Mouse (Mus musculus) small intestine, adult 2 months (tissue): ENCODE measurements around the gene Zfp710. TPM values are rescaled to one million over a fixed set of nuclear protein-coding genes. Genes with fewer than 3 reads are reported as not detected.

Experiments
- H3K27ac ChIP-seq: fragments of 200-500 bp; 2 replicates; pipeline ENCODE4 v1.5.1; 2012; ENCODE audit warnings: low read depth, low read length, control low read depth, inconsistent platforms; ENCODE audit not compliant: insufficient read depth
- H3K27me3 ChIP-seq: fragments of 200-500 bp; 2 replicates; pipeline ENCODE4 v1.6.1; 2012; ENCODE audit warnings: mild to moderate bottlenecking, moderate library complexity, low read length, inconsistent platforms; ENCODE audit not compliant: control insufficient read depth, insufficient read depth
- H3K36me3 ChIP-seq: fragments of 200-500 bp; 2 replicates; pipeline ENCODE4 v1.6.1; 2012; ENCODE audit warnings: mild to moderate bottlenecking, low read length, control low read depth, inconsistent platforms; ENCODE audit not compliant: control insufficient read depth, insufficient read depth
- H3K4me1 ChIP-seq: fragments of 200-500 bp; 2 replicates; pipeline ENCODE4 v1.6.1; 2012; ENCODE audit warnings: low read length, inconsistent platforms, mixed read lengths; ENCODE audit not compliant: control insufficient read depth, insufficient read depth, insufficient read length
- H3K4me3 ChIP-seq: fragments of 200-500 bp; 2 replicates; pipeline ENCODE4 v1.5.1; 2012; ENCODE audit warnings: low read depth, mild to moderate bottlenecking, control low read depth, inconsistent platforms, low read length, moderate library complexity
- CTCF ChIP-seq: fragments of 200-500 bp; IDR thresholded peaks from 2 replicates; pipeline ENCODE4 v1.5.1; 2012; ENCODE audit warnings: low read depth, mild to moderate bottlenecking, control low read depth, inconsistent platforms, low read length, moderate library complexity, mixed read lengths; ENCODE audit not compliant: insufficient replicate concordance, insufficient read length; ENCODE audit errors: extremely low read depth
- POLR2A ChIP-seq: fragments of 200-500 bp; IDR thresholded peaks from 2 replicates; pipeline ENCODE4 v1.6.1; 2012; ENCODE audit warnings: low read depth, mild to moderate bottlenecking, control low read depth, inconsistent platforms, low read length, moderate library complexity
- WGBS: fragments of 180-500 bp; shearing (Covaris S2); methylation state at CpG from one replicate; pipeline ENCODE4 v1.1.7; 2018; 5-methylcytosine and 5-hydroxymethylcytosine counted together
- polyA plus RNA-seq: library from polyadenylated mRNA; depleted of rRNA; stranded (reverse); fragments of >200 nt; gene quantifications from 2 replicates; pipeline ENCODE4 v1.2.3, GENCODE M21; 2012

Zfp710 gene
- polyA plus RNA-seq, 1 experiment: 67.9 TPM

- WGBS: 97% methylated on average over 1 of the region's 1 CpGs
- Histone ChIP-seq H3K4me1 (peaks cover 5% of the 10 kb centered on the region; the same call in 1 of the 2 replicates), H3K27me3 (no peaks in the 10 kb centered on the region), H3K36me3 (0 out of 2 replicates have a peak, but pooled peaks cover 1% of the 10 kb centered on the region), H3K27ac (no peak overlapping the region), H3K4me3 (no peak overlapping the region)
- no peak for TF ChIP-seq POLR2A
- TF ChIP-seq CTCF: no peak
Observed at GRCm38 (mm10) chr7:80106441-80106840, 81.8 kb downstream of the Zfp710 start.

- WGBS: 52% methylated on average over 9 of the region's 9 CpGs
- no peak overlapping the region for H3K27ac ChIP-seq
- H3K4me3 ChIP-seq: no peak overlapping the region
- TF ChIP-seq POLR2A (no peak), CTCF (no peak)
- H3K27me3 ChIP-seq: no peaks in the 10 kb centered on the region
- no peaks in the 10 kb centered on the region for H3K36me3 ChIP-seq
- peaks cover 11% of the 10 kb centered on the region; the same call in 1 of the 2 replicates for H3K4me1 ChIP-seq
Observed at GRCm38 (mm10) chr7:80111066-80112045, 86.7 kb downstream of the Zfp710 start.

- peaks cover 12% of the 10 kb centered on the region; the same call in 1 of the 2 replicates for H3K4me1 ChIP-seq
- WGBS: 11% methylated on average over 10 of the region's 10 CpGs
- peak overlapping the region; percentile 78 for H3K4me3 ChIP-seq
- no peaks in the 10 kb centered on the region for H3K27me3 ChIP-seq
- no peak for TF ChIP-seq POLR2A
- TF ChIP-seq CTCF: no peak
- no peaks in the 10 kb centered on the region for H3K36me3 ChIP-seq
- peak overlapping the region; percentile 53; the same call in 1 of the 2 replicates for H3K27ac ChIP-seq
Observed at GRCm38 (mm10) chr7:80113989-80114388, 89.4 kb downstream of the Zfp710 start.

- Histone ChIP-seq H3K27ac (peak overlapping the region; percentile 53), H3K4me1 (peaks cover 16% of the 10 kb centered on the region; the same call in 1 of the 2 replicates), H3K4me3 (peak overlapping the region; percentile 78), H3K36me3 (no peaks in the 10 kb centered on the region), H3K27me3 (no peaks in the 10 kb centered on the region)
- TF ChIP-seq POLR2A (no peak), CTCF (no peak)
- 2% methylated on average over 52 of the region's 52 CpGs for WGBS
Observed at GRCm38 (mm10) chr7:80114451-80115223, 90.0 kb downstream of the Zfp710 start.

- Histone ChIP-seq H3K4me3 (peak within 1 kb of the TSS; percentile 78), H3K27me3 (no peaks in the 10 kb centered on the region), H3K4me1 (peaks cover 16% of the 10 kb centered on the region; the same call in 1 of the 2 replicates), H3K27ac (peak within 1 kb of the TSS; percentile 53), H3K36me3 (no peaks in the 10 kb centered on the region)
- peak; percentile 56 for TF ChIP-seq POLR2A
- TF ChIP-seq CTCF: no peak
- WGBS: under 1% methylated on average over 28 of the region's 29 CpGs
Observed at GRCm38 (mm10) chr7:80115224-80115590, 90.6 kb downstream of the Zfp710 start, which contains the start of gene Idh2. Gene Idh2, minus strand, starts transcription at chr7:80115392.

- Histone ChIP-seq H3K4me1 (peaks cover 14% of the 10 kb centered on the region; the same call in 1 of the 2 replicates), H3K36me3 (no peaks in the 10 kb centered on the region), H3K27ac (no peak overlapping the region), H3K4me3 (no peak overlapping the region), H3K27me3 (no peaks in the 10 kb centered on the region)
- TF ChIP-seq CTCF (no peak), POLR2A (no peak)
- 63% methylated on average over 2 of the region's 2 CpGs for WGBS
Observed at GRCm38 (mm10) chr7:80116158-80116557, 91.5 kb downstream of the Zfp710 start.
